Mouse (Mus musculus): ENCODE measurements around the gene Ccdc163. TPM values are rescaled to one million over a fixed set of nuclear protein-coding genes. Genes with fewer than 3 reads are reported as not detected.

Ccdc163 gene
- polyA plus RNA-seq, 2 experiments: 9.1 to 16.0 TPM

- Histone ChIP-seq H3K4me2 (ENCODE audit: low read depth) (peak overlapping the region; percentile 86), H3K9me3 (ENCODE audit: control insufficient read depth, low read length) (no peaks in the 10 kb centered on the region), H3K4me3 (ENCODE audit: insufficient read depth in 1 of 2, low read depth in 2 of 2, low read length in 2 of 2) (no peak overlapping the region), H3K4me1 (replicated peaks; ENCODE audit: control insufficient read depth in 2 of 2, insufficient read depth in 2 of 2, low read length in 1 of 2) (peaks cover 18 to 31% of the 10 kb centered on the region in 2 experiments), H3K9ac (replicated peaks) (no peak overlapping the region), H3K36me3 (replicated peaks; ENCODE audit: control insufficient read depth, insufficient read depth, low read depth) (peaks cover 12% of the 10 kb centered on the region), H3K27me3 (ENCODE audit: control insufficient read depth, insufficient read depth, low read length) (no peaks in the 10 kb centered on the region), H3K27ac (no peak overlapping the region)
- WGBS (ENCODE audit: insufficient replicate concordance): 47% methylated on average over 2 of the region's 2 CpGs
- TF ChIP-seq EP300 (IDR thresholded peaks at IDR 0.05; ENCODE audit: low read depth) (no peak), CTCF (IDR thresholded peaks at IDR 0.05; ENCODE audit: low read depth) (no peak)
- DNase-seq (ENCODE audit: low read depth in 3 of 3, low spot score in 3 of 3) (no peak), ATAC-seq (ENCODE audit: insufficient read depth) (no peak)
These were observed 23.6 kb upstream of the Ccdc163 start for GRCm38 (mm10) chr4:116684665-116685064.

- Histone ChIP-seq H3K4me3 (ENCODE audit: insufficient read depth in 1 of 2, low read depth in 2 of 2, low read length in 2 of 2) (peak within 1 kb of the TSS; percentile 62 to 85), H3K27ac (peak within 1 kb of the TSS; percentile 37), H3K4me1 (replicated peaks; ENCODE audit: control insufficient read depth in 2 of 2, insufficient read depth in 2 of 2, low read length in 1 of 2) (peaks cover 18 to 31% of the 10 kb centered on the region in 2 experiments), H3K9ac (replicated peaks) (peak within 1 kb of the TSS; percentile 53), H3K4me2 (ENCODE audit: low read depth) (peak within 1 kb of the TSS; percentile 86), H3K9me3 (ENCODE audit: control insufficient read depth, low read length) (no peaks in the 10 kb centered on the region), H3K36me3 (replicated peaks; ENCODE audit: control insufficient read depth, insufficient read depth, low read depth) (peaks cover 18% of the 10 kb centered on the region), H3K27me3 (ENCODE audit: control insufficient read depth, insufficient read depth, low read length) (no peaks in the 10 kb centered on the region)
- peak; percentile 95 for TF ChIP-seq CTCF (IDR thresholded peaks at IDR 0.05; ENCODE audit: low read depth)
- TF ChIP-seq EP300 (IDR thresholded peaks at IDR 0.05; ENCODE audit: low read depth): peak; percentile 71
- under 1% methylated on average over 53 of the region's 56 CpGs for WGBS (ENCODE audit: insufficient replicate concordance)
- peak; percentile 87 for ATAC-seq (ENCODE audit: insufficient read depth)
- peak; percentile 78 to 84 (median 78) for DNase-seq (ENCODE audit: low read depth in 3 of 3, low spot score in 3 of 3)
These were observed 22.8 kb upstream of the Ccdc163 start, which contains the start of gene Prdx1 for GRCm38 (mm10) chr4:116685402-116686061. TSS of gene Prdx1 (plus strand) at chr4:116685544.

- no peak for DNase-seq (ENCODE audit: low read depth in 3 of 3, low spot score in 3 of 3)
- no peak overlapping the region for H3K27ac ChIP-seq
- TF ChIP-seq CTCF (IDR thresholded peaks at IDR 0.05; ENCODE audit: low read depth) (no peak), EP300 (IDR thresholded peaks at IDR 0.05; ENCODE audit: low read depth) (no peak)
- H3K36me3 ChIP-seq (replicated peaks; ENCODE audit: control insufficient read depth, insufficient read depth, low read depth): peaks cover 22% of the 10 kb centered on the region
- H3K4me2 ChIP-seq (ENCODE audit: low read depth): peak overlapping the region; percentile 86
- peak overlapping the region; percentile 62 to 85 for H3K4me3 ChIP-seq (ENCODE audit: insufficient read depth in 1 of 2, low read depth in 2 of 2, low read length in 2 of 2)
- ATAC-seq (ENCODE audit: insufficient read depth): no peak
- WGBS (ENCODE audit: insufficient replicate concordance): 30% methylated on average over 1 of the region's 1 CpGs
- H3K9ac ChIP-seq (replicated peaks): peak overlapping the region; percentile 53; the same call in 1 of the 2 replicates
- H3K4me1 ChIP-seq (replicated peaks; ENCODE audit: control insufficient read depth in 2 of 2, insufficient read depth in 2 of 2, low read length in 1 of 2): peaks cover 18 to 31% of the 10 kb centered on the region in 2 experiments
- H3K9me3 ChIP-seq (ENCODE audit: control insufficient read depth, low read length): no peaks in the 10 kb centered on the region
- no peaks in the 10 kb centered on the region for H3K27me3 ChIP-seq (ENCODE audit: control insufficient read depth, insufficient read depth, low read length)
These were observed 21.3 kb upstream of the Ccdc163 start for GRCm38 (mm10) chr4:116687041-116687440.

- DNase-seq (ENCODE audit: low read depth in 3 of 3, low spot score in 3 of 3): no peak
- Histone ChIP-seq H3K27ac (no peak overlapping the region), H3K9ac (replicated peaks) (no peak overlapping the region), H3K4me3 (ENCODE audit: insufficient read depth in 1 of 2, low read depth in 2 of 2, low read length in 2 of 2) (no peak overlapping the region), H3K27me3 (ENCODE audit: control insufficient read depth, insufficient read depth, low read length) (no peaks in the 10 kb centered on the region), H3K4me2 (ENCODE audit: low read depth) (no peak overlapping the region), H3K9me3 (ENCODE audit: control insufficient read depth, low read length) (no peaks in the 10 kb centered on the region), H3K36me3 (replicated peaks; ENCODE audit: control insufficient read depth, insufficient read depth, low read depth) (peaks cover 38% of the 10 kb centered on the region), H3K4me1 (replicated peaks; ENCODE audit: control insufficient read depth in 2 of 2, insufficient read depth in 2 of 2, low read length in 1 of 2) (peaks cover 14 to 19% of the 10 kb centered on the region in 2 experiments)
- WGBS (ENCODE audit: insufficient replicate concordance): 72% methylated on average over 4 of the region's 4 CpGs
- TF ChIP-seq EP300 (IDR thresholded peaks at IDR 0.05; ENCODE audit: low read depth) (no peak), CTCF (IDR thresholded peaks at IDR 0.05; ENCODE audit: low read depth) (no peak)
- ATAC-seq (ENCODE audit: insufficient read depth): no peak
These were observed 18.9 kb upstream of the Ccdc163 start for GRCm38 (mm10) chr4:116689309-116689876.

GRCm38 (mm10) chr4:116692146-116692545, 16.2 kb upstream of the Ccdc163 start:
- no peak overlapping the region for H3K9ac ChIP-seq (replicated peaks)
- no peak for DNase-seq (ENCODE audit: low read depth in 3 of 3, low spot score in 3 of 3)
- no peaks in the 10 kb centered on the region for H3K27me3 ChIP-seq (ENCODE audit: control insufficient read depth, insufficient read depth, low read length)
- ATAC-seq (ENCODE audit: insufficient read depth): no peak
- no peak overlapping the region for H3K4me3 ChIP-seq (ENCODE audit: insufficient read depth in 1 of 2, low read depth in 2 of 2, low read length in 2 of 2)
- no peaks in the 10 kb centered on the region for H3K9me3 ChIP-seq (ENCODE audit: control insufficient read depth, low read length)
- H3K36me3 ChIP-seq (replicated peaks; ENCODE audit: control insufficient read depth, insufficient read depth, low read depth): peaks cover 52% of the 10 kb centered on the region
- no peak overlapping the region for H3K4me2 ChIP-seq (ENCODE audit: low read depth)
- TF ChIP-seq EP300 (IDR thresholded peaks at IDR 0.05; ENCODE audit: low read depth): no peak
- no peak for TF ChIP-seq CTCF (IDR thresholded peaks at IDR 0.05; ENCODE audit: low read depth)
- H3K27ac ChIP-seq: no peak overlapping the region
- H3K4me1 ChIP-seq (replicated peaks; ENCODE audit: control insufficient read depth in 2 of 2, insufficient read depth in 2 of 2, low read length in 1 of 2): peaks cover 1 to 5% of the 10 kb centered on the region in 2 experiments
- 72% methylated on average over 2 of the region's 2 CpGs for WGBS (ENCODE audit: insufficient replicate concordance)
